Mouse (Mus musculus): ENCODE results near the gene Slit1. TPM values are rescaled to one million over a fixed set of nuclear protein-coding genes. Genes with fewer than 3 reads are reported as not detected.

Gene Slit1
- polyA plus RNA-seq, 1 experiment from 2014 or later: 14.8 TPM

- peak; percentile 73 for ATAC-seq (ENCODE audit: low FRiP score, low read depth)
- no peak overlapping the region for H3K4me3 ChIP-seq
- peaks cover 40% of the 10 kb centered on the region for H3K4me1 ChIP-seq
- H3K4me2 ChIP-seq (replicated peaks): no peak overlapping the region
- peak overlapping the region; percentile 65 for H3K27ac ChIP-seq (replicated peaks)
- no peaks in the 10 kb centered on the region for H3K9me3 ChIP-seq
- H3K9ac ChIP-seq (replicated peaks): no peak overlapping the region
- WGBS: 4% methylated on average over 13 of the region's 13 CpGs
- H3K27me3 ChIP-seq: peaks cover 78% of the 10 kb centered on the region
- no peaks in the 10 kb centered on the region for H3K36me3 ChIP-seq
These were observed 79.8 kb downstream of the Slit1 start for GRCm38 (mm10) chr19:41663506-41664242.

- H3K4me1 ChIP-seq: peaks cover 60% of the 10 kb centered on the region
- H3K27me3 ChIP-seq: peaks cover 83% of the 10 kb centered on the region
- no peak overlapping the region for H3K4me2 ChIP-seq (replicated peaks)
- 57% methylated on average over 13 of the region's 13 CpGs for WGBS
- H3K27ac ChIP-seq (replicated peaks): no peak overlapping the region
- H3K9ac ChIP-seq (replicated peaks): no peak overlapping the region
- no peak for ATAC-seq (ENCODE audit: low FRiP score, low read depth)
- H3K9me3 ChIP-seq: no peaks in the 10 kb centered on the region
- no peaks in the 10 kb centered on the region for H3K36me3 ChIP-seq
- H3K4me3 ChIP-seq: no peak overlapping the region
These were observed 82.0 kb downstream of the Slit1 start for GRCm38 (mm10) chr19:41661466-41661865.

DNA sequence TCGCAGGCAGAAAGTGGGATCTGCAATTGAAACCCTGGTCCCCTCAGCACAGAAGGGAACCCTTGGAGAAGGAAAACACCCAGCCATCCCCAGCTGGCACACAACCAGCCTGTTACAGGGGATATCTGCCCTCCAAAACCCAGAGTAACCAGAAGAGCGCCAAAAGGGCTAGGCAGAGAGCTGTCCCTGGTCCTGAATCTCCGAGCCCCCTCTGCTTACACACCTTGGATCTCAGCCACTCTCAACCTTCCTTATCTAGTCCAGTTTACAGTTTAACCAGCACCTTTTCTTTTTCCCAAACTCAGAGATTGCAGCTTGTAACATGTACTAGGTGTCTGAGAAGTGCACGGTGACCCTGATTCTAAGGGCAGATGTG, 82.5 kb downstream of the Slit1 start:
- 28% methylated on average over 4 of the region's 4 CpGs for WGBS
- no peak overlapping the region for H3K4me3 ChIP-seq
- H3K27ac ChIP-seq (replicated peaks): no peak overlapping the region
- H3K27me3 ChIP-seq: peaks cover 82% of the 10 kb centered on the region
- no peaks in the 10 kb centered on the region for H3K9me3 ChIP-seq
- no peak overlapping the region for H3K4me2 ChIP-seq (replicated peaks)
- no peak overlapping the region for H3K9ac ChIP-seq (replicated peaks)
- ATAC-seq (ENCODE audit: low FRiP score, low read depth): no peak
- H3K4me1 ChIP-seq: peaks cover 65% of the 10 kb centered on the region
- no peaks in the 10 kb centered on the region for H3K36me3 ChIP-seq

DNA sequence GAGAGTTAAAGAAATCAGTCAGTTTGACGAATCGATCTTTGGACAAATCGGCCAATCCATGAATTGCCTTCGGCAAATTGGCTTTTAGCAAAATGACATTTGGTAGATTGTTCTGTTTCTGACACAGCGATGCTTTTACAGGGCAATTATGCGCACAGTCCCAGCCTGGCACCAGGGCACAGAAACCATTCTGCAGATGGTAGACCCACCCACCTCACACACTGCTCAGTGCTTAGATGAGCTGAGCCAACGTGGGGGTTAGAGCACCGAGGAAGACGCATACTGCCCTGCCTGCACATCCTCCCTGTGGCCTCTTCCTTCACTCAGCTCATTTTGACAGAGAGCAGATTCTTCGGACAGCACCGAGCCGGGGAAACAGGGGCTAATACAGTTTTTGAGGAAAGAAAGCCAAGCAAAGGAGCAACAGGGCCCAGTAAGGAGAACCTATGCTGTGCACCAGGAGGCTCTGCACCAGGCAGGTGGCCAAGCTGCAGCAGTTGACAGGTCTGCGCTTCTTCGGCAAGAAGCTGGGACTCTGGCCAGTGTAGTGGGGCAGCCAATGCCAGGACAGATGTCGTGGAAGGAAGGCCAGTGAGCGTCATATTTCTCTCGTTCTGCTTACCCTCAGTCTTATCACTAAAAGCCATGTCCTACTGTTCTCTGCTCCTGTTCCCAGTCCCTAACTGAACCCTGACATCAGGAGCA, 83.0 kb downstream of the Slit1 start:
- Histone ChIP-seq H3K9ac (replicated peaks) (no peak overlapping the region), H3K4me3 (no peak overlapping the region), H3K36me3 (no peaks in the 10 kb centered on the region), H3K27me3 (peaks cover 77% of the 10 kb centered on the region), H3K27ac (replicated peaks) (no peak overlapping the region), H3K4me2 (replicated peaks) (no peak overlapping the region), H3K4me1 (peaks cover 68% of the 10 kb centered on the region), H3K9me3 (no peaks in the 10 kb centered on the region)
- no peak for ATAC-seq (ENCODE audit: low FRiP score, low read depth)
- 75% methylated on average over 17 of the region's 17 CpGs for WGBS

DNA sequence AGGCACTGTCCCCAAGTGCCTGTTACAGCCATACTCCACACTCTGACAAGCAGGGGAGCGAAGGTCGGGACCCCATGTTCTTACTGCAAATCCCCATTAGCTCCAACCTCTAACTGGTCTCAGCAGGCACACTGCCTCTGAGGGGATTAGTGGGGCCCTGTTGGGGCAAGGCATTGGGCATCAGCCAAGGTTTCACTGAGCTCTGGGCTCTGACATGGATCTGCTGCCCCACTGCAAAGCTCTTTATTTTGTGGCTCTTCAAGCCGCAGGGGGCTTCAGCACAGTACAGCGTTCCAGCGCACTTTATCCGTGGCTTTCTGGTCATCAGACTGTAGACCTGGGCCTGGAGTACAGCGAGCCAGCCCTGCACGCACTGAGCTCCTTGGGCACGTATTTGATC, 86.0 kb downstream of the Slit1 start:
- H3K27ac ChIP-seq (replicated peaks): no peak overlapping the region
- 5% methylated on average over 9 of the region's 9 CpGs for WGBS
- H3K27me3 ChIP-seq: peaks cover 81% of the 10 kb centered on the region
- H3K4me2 ChIP-seq (replicated peaks): no peak overlapping the region
- H3K9me3 ChIP-seq: no peaks in the 10 kb centered on the region
- H3K9ac ChIP-seq (replicated peaks): no peak overlapping the region
- no peaks in the 10 kb centered on the region for H3K36me3 ChIP-seq
- peaks cover 57% of the 10 kb centered on the region for H3K4me1 ChIP-seq
- peak; percentile 17 for ATAC-seq (ENCODE audit: low FRiP score, low read depth)
- H3K4me3 ChIP-seq: no peak overlapping the region

DNA sequence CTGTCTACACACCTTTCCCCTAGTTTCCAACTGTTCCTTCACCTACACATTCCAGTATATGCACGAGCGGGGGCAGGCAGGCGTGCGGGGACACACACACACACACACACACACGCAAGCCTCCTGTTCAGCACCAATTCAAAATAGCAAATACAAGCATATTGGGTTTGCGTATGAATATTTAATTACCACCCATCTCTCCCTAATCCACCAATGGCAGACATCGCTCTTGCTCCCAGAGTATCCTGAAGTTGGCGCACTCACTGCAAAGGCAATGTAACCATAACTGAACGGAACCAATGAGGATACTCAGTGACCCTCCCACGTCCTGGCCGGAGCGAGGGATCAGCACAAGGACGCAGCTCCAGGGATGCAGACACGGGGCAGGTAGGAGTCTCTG, 86.8 kb downstream of the Slit1 start:
- Histone ChIP-seq H3K9me3 (no peaks in the 10 kb centered on the region), H3K4me1 (peaks cover 64% of the 10 kb centered on the region), H3K36me3 (no peaks in the 10 kb centered on the region), H3K27ac (replicated peaks) (no peak overlapping the region), H3K4me2 (replicated peaks) (no peak overlapping the region), H3K4me3 (no peak overlapping the region), H3K9ac (replicated peaks) (no peak overlapping the region), H3K27me3 (peaks cover 75% of the 10 kb centered on the region)
- 73% methylated on average over 14 of the region's 14 CpGs for WGBS
- ATAC-seq (ENCODE audit: low FRiP score, low read depth): no peak

DNA sequence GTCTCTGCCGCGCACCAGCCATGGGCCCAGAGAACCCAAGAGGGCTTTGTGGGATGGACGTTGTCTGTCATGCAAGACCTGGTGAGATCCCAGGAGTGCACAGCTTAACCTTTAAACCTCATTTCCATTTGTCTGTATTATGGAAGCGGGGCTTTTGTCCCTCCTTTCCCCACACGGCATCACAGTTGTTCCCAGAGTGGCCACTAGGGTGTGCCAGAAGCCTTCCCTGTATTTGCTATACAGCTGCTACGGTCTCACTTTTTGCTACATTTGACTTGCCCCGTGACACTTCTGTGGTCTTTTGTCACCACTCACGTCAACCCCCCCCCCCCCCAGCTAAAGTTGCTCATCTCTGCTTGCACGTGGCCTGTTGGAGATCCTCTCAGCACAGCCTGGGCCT, 87.5 kb downstream of the Slit1 start:
- Histone ChIP-seq H3K36me3 (no peaks in the 10 kb centered on the region), H3K27me3 (peaks cover 76% of the 10 kb centered on the region), H3K27ac (replicated peaks) (peak overlapping the region; percentile 43; the same call in 1 of the 2 replicates), H3K9ac (replicated peaks) (no peak overlapping the region; the same call in 1 of the 2 replicates), H3K4me2 (replicated peaks) (no peak overlapping the region), H3K9me3 (no peaks in the 10 kb centered on the region), H3K4me1 (peaks cover 68% of the 10 kb centered on the region), H3K4me3 (no peak overlapping the region)
- ATAC-seq (ENCODE audit: low FRiP score, low read depth): peak; percentile 4; the same call in 1 of the 2 replicates
- WGBS: 2% methylated on average over 9 of the region's 9 CpGs

- no peak overlapping the region for H3K4me3 ChIP-seq
- H3K9ac ChIP-seq (replicated peaks): no peak overlapping the region
- H3K9me3 ChIP-seq: no peaks in the 10 kb centered on the region
- H3K27ac ChIP-seq (replicated peaks): peak overlapping the region; percentile 43
- peaks cover 76% of the 10 kb centered on the region for H3K27me3 ChIP-seq
- no peak overlapping the region for H3K4me2 ChIP-seq (replicated peaks)
- peaks cover 65% of the 10 kb centered on the region for H3K4me1 ChIP-seq
- no peaks in the 10 kb centered on the region for H3K36me3 ChIP-seq
- 15% methylated on average over 6 of the region's 6 CpGs for WGBS
- ATAC-seq (ENCODE audit: low FRiP score, low read depth): 0 out of 2 replicates have a peak, but pooled peaks have one; percentile 4
These were observed 88.2 kb downstream of the Slit1 start for GRCm38 (mm10) chr19:41655089-41655783.

GRCm38 (mm10) chr19:41651967-41652366, 91.5 kb downstream of the Slit1 start:
- Histone ChIP-seq H3K9me3 (no peaks in the 10 kb centered on the region), H3K9ac (replicated peaks) (no peak overlapping the region), H3K4me1 (peaks cover 56% of the 10 kb centered on the region), H3K27me3 (peaks cover 69% of the 10 kb centered on the region), H3K4me2 (replicated peaks) (0 out of 2 replicates have a peak overlapping the region, but pooled peaks have one; percentile 0), H3K36me3 (no peaks in the 10 kb centered on the region), H3K27ac (replicated peaks) (peak overlapping the region; percentile 35; the same call in 1 of the 2 replicates), H3K4me3 (no peak overlapping the region)
- ATAC-seq (ENCODE audit: low FRiP score, low read depth): peak; percentile 59
- 20% methylated on average over 10 of the region's 10 CpGs for WGBS

DNA sequence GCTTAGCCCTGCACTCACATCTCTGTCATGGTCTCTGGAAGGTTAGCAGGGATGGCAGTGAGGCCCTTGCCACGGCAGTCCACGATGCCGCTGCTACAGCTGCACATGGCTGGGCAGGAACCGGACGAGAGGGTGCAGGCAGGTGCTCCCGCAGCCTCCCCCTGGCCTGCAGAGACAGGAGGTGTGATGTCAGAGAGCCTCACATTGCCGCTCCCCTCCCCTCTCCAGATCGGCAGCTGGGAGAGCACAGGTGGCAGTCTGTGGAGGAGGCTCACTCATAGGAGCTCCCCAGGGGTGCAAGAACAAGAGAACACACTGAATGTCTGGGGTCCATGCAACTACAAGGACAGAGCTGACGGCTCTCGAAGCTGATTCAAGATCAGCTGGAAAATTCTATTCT, 94.1 kb downstream of the Slit1 start:
- Histone ChIP-seq H3K4me3 (no peak overlapping the region), H3K36me3 (no peaks in the 10 kb centered on the region), H3K4me2 (replicated peaks) (no peak overlapping the region), H3K27me3 (peaks cover 53% of the 10 kb centered on the region), H3K9ac (replicated peaks) (no peak overlapping the region), H3K9me3 (no peaks in the 10 kb centered on the region), H3K4me1 (peaks cover 32% of the 10 kb centered on the region), H3K27ac (replicated peaks) (no peak overlapping the region)
- 32% methylated on average over 10 of the region's 10 CpGs for WGBS
- ATAC-seq (ENCODE audit: low FRiP score, low read depth): no peak

DNA sequence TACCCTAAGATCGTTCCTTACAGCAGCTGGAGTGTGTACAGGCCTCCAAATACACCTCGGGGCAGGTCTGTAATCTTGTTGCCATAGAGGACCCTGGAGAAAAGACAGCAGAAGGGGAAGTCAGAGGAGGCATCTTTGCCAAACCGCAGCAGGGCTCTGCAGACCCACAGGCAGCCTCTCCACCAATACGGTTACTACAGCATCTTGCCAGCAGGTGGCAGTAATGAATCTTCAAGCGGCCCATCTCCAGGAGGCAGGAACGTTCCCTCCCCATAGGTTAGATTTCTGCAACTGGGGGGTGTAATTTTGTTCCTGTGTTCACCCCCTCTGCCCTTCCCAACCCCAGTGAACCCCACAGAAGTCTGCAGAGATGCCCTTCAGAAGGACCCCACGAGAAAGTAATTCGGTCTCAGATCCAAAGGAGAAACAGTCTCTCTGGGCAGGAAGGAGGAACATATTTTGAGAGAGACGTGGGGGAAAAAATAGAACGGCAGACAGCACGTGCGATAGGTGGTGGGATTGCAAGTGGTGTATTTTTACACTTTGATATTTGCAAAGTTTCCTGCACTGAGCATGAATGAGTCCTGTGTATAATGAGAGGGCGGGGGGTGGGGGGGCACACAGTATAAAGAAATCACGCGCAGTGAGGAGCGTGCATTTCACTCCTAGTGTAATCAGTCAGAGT, 96.4 kb downstream of the Slit1 start:
- Histone ChIP-seq H3K27ac (replicated peaks) (no peak overlapping the region), H3K9ac (replicated peaks) (no peak overlapping the region), H3K9me3 (no peaks in the 10 kb centered on the region), H3K4me1 (peaks cover 27% of the 10 kb centered on the region), H3K27me3 (peaks cover 37% of the 10 kb centered on the region), H3K4me2 (replicated peaks) (no peak overlapping the region), H3K4me3 (no peak overlapping the region), H3K36me3 (no peaks in the 10 kb centered on the region)
- no peak for ATAC-seq (ENCODE audit: low FRiP score, low read depth)
- 46% methylated on average over 16 of the region's 16 CpGs for WGBS

Measured in midbrain, embryonic 12.5 days (tissue).